Mouse (Mus musculus) olfactory bulb, adult 2 months (tissue): ENCODE measurements at regions not wholly inside any gene's neighbourhood (a gene's known extent, or its start where the extent isn't known, plus 50 kb on each side); places are given as distances from the start of the nearest gene placed in this dataset.

Experiments
- CTCF ChIP-seq: fragments of 200-500 bp; IDR thresholded peaks from 2 replicates; pipeline ENCODE4 v1.5.1; 2012; ENCODE audit warnings: low read depth, mild to moderate bottlenecking, low read length, moderate library complexity; ENCODE audit not compliant: insufficient read depth
- POLR2A ChIP-seq: fragments of 200-500 bp; IDR thresholded peaks from 2 replicates; pipeline ENCODE4 v1.6.1; 2012; ENCODE audit warnings: mild to moderate bottlenecking, low read depth, low read length, moderate library complexity; ENCODE audit not compliant: insufficient read depth

DNA sequence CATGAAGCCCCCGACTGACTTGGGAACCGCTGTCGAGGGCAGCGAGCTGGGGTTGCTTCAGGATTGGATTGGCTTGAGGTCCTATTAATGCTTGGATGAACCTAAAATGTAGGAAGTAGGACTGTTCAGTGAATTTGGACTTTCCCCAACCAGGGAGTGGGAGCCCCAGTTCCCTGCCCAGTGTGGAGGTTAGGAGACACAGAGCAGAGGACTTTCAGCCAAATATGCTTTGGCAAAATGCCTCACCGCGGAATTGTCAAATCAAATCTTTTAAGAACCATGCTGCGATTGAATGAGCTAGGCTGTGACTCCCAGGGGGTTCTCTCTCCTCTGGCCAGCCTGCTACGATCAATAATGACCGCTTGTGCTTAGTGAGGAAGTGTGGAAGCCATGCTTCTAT lies 94.8 kb upstream of the Mki67 start:
- TF ChIP-seq POLR2A (no peak), CTCF (no peak)
